Mouse (Mus musculus): ENCODE measurements around the gene Ikzf4. TPM values are rescaled to one million over a fixed set of nuclear protein-coding genes. Genes with fewer than 3 reads are reported as not detected.
"Not testable (repeated sequence)": the region's sequence is repeated elsewhere in the genome, so short reads cannot be mapped to it uniquely, and the experiment has no call there.

Gene Ikzf4
- total and polyA plus RNA-seq, 3 experiments = 0.03 TPM; not detected in 2

DNA sequence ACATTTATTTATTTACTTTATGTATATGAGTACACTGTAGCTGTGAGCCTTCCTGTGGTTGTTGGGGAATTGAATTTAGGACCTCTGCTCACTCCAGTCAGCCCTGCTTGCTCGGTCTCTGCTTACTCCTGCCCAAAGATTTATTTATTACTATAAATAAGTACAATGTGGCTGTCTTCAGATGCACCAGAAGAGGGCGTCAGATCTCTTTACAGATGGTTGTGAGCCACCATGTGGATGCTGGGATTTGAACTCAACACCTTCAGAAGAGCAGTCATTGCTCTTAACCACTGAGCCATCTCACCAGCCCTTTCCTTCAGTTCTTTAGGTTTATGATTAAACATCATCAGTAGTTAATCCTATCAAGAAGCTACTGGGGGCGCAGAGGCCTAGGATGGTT, 30.9 kb downstream of the Ikzf4 start (continued):
- peak in 2 of 3 experiments; percentile 37 to 47; a peak in 4 of 6 replicates for TF ChIP-seq CTCF (IDR thresholded peaks at IDR 0.05 in 2 of 3, conservative IDR thresholded peaks at IDR 0.05 in 1 of 3; ENCODE audit: control insufficient read depth in 1 of 3, insufficient read depth in 1 of 3, low read depth in 2 of 3, low read length in 3 of 3, poor library complexity in 1 of 3, severe bottlenecking in 1 of 3)
- TF ChIP-seq NRF1 (IDR thresholded peaks at IDR 0.05; ENCODE audit: insufficient read depth, low read depth, low read length, poor library complexity, severe bottlenecking) = no peak
- no peak for TF ChIP-seq MAX (IDR thresholded peaks at IDR 0.05; ENCODE audit: low read length)
- TF ChIP-seq ETS1 (IDR thresholded peaks at IDR 0.05; ENCODE audit: low read depth, low read length) = no peak
- TF ChIP-seq ELF1 (IDR thresholded peaks at IDR 0.05; ENCODE audit: low read depth, low read length) = no peak
- TF ChIP-seq USF2 (IDR thresholded peaks at IDR 0.05; ENCODE audit: borderline replicate concordance in 1 of 2, insufficient read depth in 1 of 2, low read depth in 1 of 2, low read length in 2 of 2) = no peak
- peak; percentile 35 for TF ChIP-seq RAD21 (IDR thresholded peaks at IDR 0.05; ENCODE audit: low read depth, low read length)
- no peak for TF ChIP-seq EP300 (IDR thresholded peaks at IDR 0.05; ENCODE audit: low read depth in 1 of 2, low read length in 2 of 2)
- no peak for TF ChIP-seq MAZ (IDR thresholded peaks at IDR 0.05; ENCODE audit: low read depth, low read length)
- TF ChIP-seq MXI1 (IDR thresholded peaks at IDR 0.05; ENCODE audit: low read depth, low read length) = no peak
- TF ChIP-seq MYB (IDR thresholded peaks at IDR 0.05; ENCODE audit: low read depth, low read length) = no peak

DNA sequence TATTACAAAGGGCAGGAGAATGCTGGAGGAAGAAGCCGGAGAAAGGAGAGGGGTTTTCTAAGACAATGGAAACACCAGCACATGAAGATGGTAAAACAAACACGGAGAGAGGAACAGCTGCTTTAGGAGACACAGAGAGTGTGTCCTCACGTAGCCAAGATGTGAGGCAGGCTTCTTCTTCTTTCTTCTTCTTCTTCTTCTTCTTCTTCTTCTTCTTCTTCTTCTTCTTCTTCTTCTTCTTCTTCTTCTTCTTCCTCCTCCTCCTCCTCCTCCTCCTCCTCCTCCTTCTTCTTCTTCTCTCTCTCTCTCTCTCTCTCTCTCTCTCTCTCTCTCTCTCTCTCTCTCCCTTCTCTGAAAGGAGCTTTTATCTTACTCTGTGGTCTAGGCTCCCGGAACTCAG, 32.0 kb downstream of the Ikzf4 start:
- not testable (repeated sequence) for H3K27me3 ChIP-seq (ENCODE audit: control insufficient read depth in 1 of 2, insufficient read depth in 2 of 2, low read length in 2 of 2); H3K9ac ChIP-seq (ENCODE audit: control insufficient read depth, low read depth, low read length, poor library complexity, severe bottlenecking); H3K27ac ChIP-seq (ENCODE audit: control insufficient read depth, low read depth, low read length); H3K9me3 ChIP-seq (replicated peaks; ENCODE audit: insufficient read depth, low read length); H3K79me2 ChIP-seq (ENCODE audit: control insufficient read depth, insufficient read depth, low read length, poor library complexity)
- peak overlapping the region in 1 of 2 experiments; percentile 0; a peak in 2 of 4 replicates for H3K4me3 ChIP-seq (ENCODE audit: control insufficient read depth in 1 of 2, insufficient read depth in 1 of 2, low read depth in 2 of 2, low read length in 2 of 2)
- DNase-seq (ENCODE audit: low read depth, low spot score) = peak; percentile 35
- 0 out of 2 replicates have a peak, but pooled peaks have one; percentile 14 for TF ChIP-seq ETS1 (IDR thresholded peaks at IDR 0.05; ENCODE audit: low read depth, low read length)
- TF ChIP-seq JUND (IDR thresholded peaks at IDR 0.05; ENCODE audit: low read depth, low read length) = peak; percentile 92
- peaks cover 5 to 16% of the 10 kb centered on the region in 2 experiments; a peak in 3 of 4 replicates for H3K4me1 ChIP-seq (ENCODE audit: control insufficient read depth in 1 of 2, insufficient read depth in 2 of 2, low read length in 2 of 2)
- peaks cover 0 to 14% of the 10 kb centered on the region in 2 experiments; a peak in 2 of 4 replicates for H3K36me3 ChIP-seq (ENCODE audit: control insufficient read depth in 1 of 2, insufficient read depth in 2 of 2, low read length in 2 of 2)

DNA sequence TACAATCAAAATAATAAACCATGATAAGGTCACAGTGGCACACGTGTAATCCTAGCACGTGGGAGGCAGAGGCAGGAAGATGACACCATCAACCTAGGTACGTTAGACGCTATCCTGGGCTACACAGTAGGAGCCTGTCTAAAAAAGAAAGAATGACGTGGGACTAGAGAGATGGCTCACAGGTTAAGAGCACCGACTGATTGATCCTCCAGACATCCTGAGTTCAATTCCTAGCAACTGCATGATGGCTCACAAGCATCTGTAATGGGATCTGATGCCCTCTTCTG, 32.7 kb downstream of the Ikzf4 start:
- peak overlapping the region; percentile 41 to 56 for H3K4me3 ChIP-seq (ENCODE audit: control insufficient read depth in 1 of 2, insufficient read depth in 1 of 2, low read depth in 2 of 2, low read length in 2 of 2)
- H3K9me3 ChIP-seq (replicated peaks; ENCODE audit: insufficient read depth, low read length) = no peaks in the 10 kb centered on the region
- no peak overlapping the region for H3K27ac ChIP-seq (ENCODE audit: control insufficient read depth, low read depth, low read length)
- H3K27me3 ChIP-seq (ENCODE audit: control insufficient read depth in 1 of 2, insufficient read depth in 2 of 2, low read length in 2 of 2) = no peaks in the 10 kb centered on the region
- peak; percentile 60 for DNase-seq (ENCODE audit: low read depth, low spot score)
- TF ChIP-seq MAFK (IDR thresholded peaks at IDR 0.05; ENCODE audit: borderline replicate concordance, low read depth, low read length) (no peak), RCOR1 (IDR thresholded peaks at IDR 0.05; ENCODE audit: low read depth, low read length) (no peak), MYC (IDR thresholded peaks at IDR 0.05; ENCODE audit: low read depth, low read length) (peak; percentile 75), BHLHE40 (IDR thresholded peaks at IDR 0.05; ENCODE audit: borderline replicate concordance, low read depth, low read length) (no peak), CTCF (IDR thresholded peaks at IDR 0.05 in 2 of 3, conservative IDR thresholded peaks at IDR 0.05 in 1 of 3; ENCODE audit: control insufficient read depth in 1 of 3, insufficient read depth in 1 of 3, low read depth in 2 of 3, low read length in 3 of 3, poor library complexity in 1 of 3, severe bottlenecking in 1 of 3) (peak in 1 of 3 experiments; percentile 30; a peak in 1 of 6 replicates), ZKSCAN1 (IDR thresholded peaks at IDR 0.05; ENCODE audit: low read depth, low read length) (no peak), ELF1 (IDR thresholded peaks at IDR 0.05; ENCODE audit: low read depth, low read length) (no peak), MEF2A (IDR thresholded peaks at IDR 0.05; ENCODE audit: extremely low read depth, insufficient replicate concordance, low read depth, low read length, poor library complexity, severe bottlenecking) (no peak), GATA1 (IDR thresholded peaks at IDR 0.05; ENCODE audit: low read depth, low read length) (no peak), HCFC1 (IDR thresholded peaks at IDR 0.05; ENCODE audit: low read depth, low read length) (no peak), MAX (IDR thresholded peaks at IDR 0.05; ENCODE audit: low read length) (peak; percentile 72), POLR2AphosphoS2 (IDR thresholded peaks at IDR 0.05; ENCODE audit: low read length) (no peak), MXI1 (IDR thresholded peaks at IDR 0.05; ENCODE audit: low read depth, low read length) (peak; percentile 65; the same call in 1 of the 2 replicates), TAL1 (IDR thresholded peaks at IDR 0.05; ENCODE audit: low read length) (no peak), ZC3H11A (IDR thresholded peaks at IDR 0.05; ENCODE audit: low read depth, low read length) (no peak), USF1 (IDR thresholded peaks at IDR 0.05; ENCODE audit: low read depth, low read length) (no peak), ETS1 (IDR thresholded peaks at IDR 0.05; ENCODE audit: low read depth, low read length) (no peak), SMC3 (IDR thresholded peaks at IDR 0.05; ENCODE audit: low read depth, low read length) (no peak), NRF1 (IDR thresholded peaks at IDR 0.05; ENCODE audit: insufficient read depth, low read depth, low read length, poor library complexity, severe bottlenecking) (no peak), TBP (IDR thresholded peaks at IDR 0.05; ENCODE audit: low read depth, low read length) (peak; percentile 60; the same call in 1 of the 2 replicates), ZMIZ1 (IDR thresholded peaks at IDR 0.05; ENCODE audit: low read depth, low read length) (no peak), MYB (IDR thresholded peaks at IDR 0.05; ENCODE audit: low read depth, low read length) (no peak)
- H3K9ac ChIP-seq (ENCODE audit: control insufficient read depth, low read depth, low read length, poor library complexity, severe bottlenecking) = peak overlapping the region; percentile 49
- peaks cover 0 to 14% of the 10 kb centered on the region in 2 experiments; a peak in 2 of 4 replicates for H3K36me3 ChIP-seq (ENCODE audit: control insufficient read depth in 1 of 2, insufficient read depth in 2 of 2, low read length in 2 of 2)
- peaks cover 5 to 16% of the 10 kb centered on the region in 2 experiments; a peak in 3 of 4 replicates for H3K4me1 ChIP-seq (ENCODE audit: control insufficient read depth in 1 of 2, insufficient read depth in 2 of 2, low read length in 2 of 2)
- no peaks in the 10 kb centered on the region for H3K79me2 ChIP-seq (ENCODE audit: control insufficient read depth, insufficient read depth, low read length, poor library complexity)
